Mouse (Mus musculus): ENCODE results near the gene 1700010I14Rik.

The 1700010I14Rik gene

GRCm38 (mm10) chr17:9031241-9032141, 43.4 kb downstream of the 1700010I14Rik start:
- peak; percentile 89 for DNase-seq

DNA sequence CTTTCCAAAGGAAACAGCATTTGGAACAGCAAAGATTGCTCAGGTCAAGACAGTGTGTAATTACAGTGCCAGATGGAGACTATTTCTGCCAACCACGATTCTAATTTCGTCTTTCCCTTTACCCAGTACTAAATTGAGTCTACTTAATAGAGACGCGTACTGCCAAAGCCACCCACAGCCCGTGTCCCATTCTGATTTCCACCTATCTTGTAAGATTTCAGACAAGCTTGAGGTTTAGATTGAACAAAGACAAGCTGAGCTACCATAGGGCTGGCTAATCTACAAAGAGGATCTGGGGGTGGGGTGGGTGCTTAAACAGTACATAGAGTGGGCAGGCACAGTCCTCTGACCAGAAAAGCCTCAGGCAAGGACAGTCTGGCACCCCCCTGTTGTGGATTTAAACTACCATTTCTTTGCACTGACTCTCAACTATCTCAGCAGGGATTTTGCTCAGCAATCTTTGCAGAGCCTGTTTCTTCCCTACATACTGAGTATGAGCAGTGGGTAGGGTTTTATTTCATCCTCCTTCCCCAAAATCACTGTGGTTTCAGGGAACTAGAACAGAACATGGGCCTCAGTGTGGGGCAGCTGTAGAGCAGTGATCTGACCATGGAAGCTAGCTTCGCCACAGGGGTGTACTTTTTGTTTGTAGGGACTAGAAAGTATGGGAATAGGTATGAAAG, 44.4 kb downstream of the 1700010I14Rik start:
- no peak for DNase-seq

DNA sequence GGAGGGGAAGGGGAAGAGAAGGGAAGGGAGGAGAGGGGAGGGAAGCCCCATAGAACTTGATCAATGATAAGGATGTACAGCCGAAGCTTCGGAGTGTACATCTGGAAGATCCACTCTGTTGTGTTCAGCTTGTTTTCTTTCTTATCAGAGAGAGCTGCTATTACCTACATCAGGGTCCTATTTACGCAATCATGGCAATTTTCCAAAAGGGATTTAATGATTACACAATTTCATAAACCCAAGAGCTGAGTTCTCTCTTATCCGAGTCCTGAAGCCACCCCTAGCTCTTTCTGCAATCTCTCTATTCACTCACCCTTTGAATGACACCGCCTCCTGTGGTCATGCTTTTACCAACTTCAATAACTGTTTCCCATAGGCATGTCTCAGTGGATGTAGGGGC, 45.4 kb downstream of the 1700010I14Rik start:
- no peak for DNase-seq

- DNase-seq: no peak
These were observed 47.6 kb downstream of the 1700010I14Rik start for GRCm38 (mm10) chr17:9035561-9036348.

GRCm38 (mm10) chr17:9042723-9043122, 54.6 kb downstream of the 1700010I14Rik start:
- DNase-seq: no peak

- DNase-seq: no peak
These were observed 64.4 kb downstream of the 1700010I14Rik start for GRCm38 (mm10) chr17:9052441-9052980.

DNA sequence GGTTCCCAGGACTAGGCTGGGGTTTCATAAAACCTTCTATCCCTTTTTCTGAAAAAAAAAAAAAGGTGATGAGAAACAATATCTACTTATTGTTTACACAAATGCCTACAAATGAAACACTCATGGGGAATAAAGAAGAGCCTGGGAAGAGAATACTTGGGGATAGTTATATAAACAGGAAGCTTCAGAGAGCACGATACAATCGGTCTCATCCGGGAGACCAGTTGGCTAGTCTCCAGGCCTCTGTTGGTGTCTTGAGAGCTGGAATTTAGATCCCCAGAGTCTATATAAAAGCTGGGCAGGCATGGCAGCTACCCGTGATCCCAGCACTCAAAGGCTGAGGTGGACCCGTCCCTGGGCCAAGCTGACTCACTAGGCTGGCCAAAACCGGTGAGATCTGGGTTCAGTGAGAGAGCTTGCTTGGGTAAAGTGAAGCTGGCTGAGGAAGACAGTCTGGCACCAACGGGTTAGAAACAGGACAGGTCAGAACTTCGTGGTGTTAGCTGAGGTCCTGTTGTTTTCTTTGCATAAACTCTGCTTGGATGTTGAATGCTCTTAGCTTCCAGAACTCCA, 71.3 kb downstream of the 1700010I14Rik start:
- no peak for DNase-seq
